Mouse (Mus musculus) heart, postnatal 0 days (tissue): ENCODE data around the gene Gm28308. TPM values are rescaled to one million over a fixed set of nuclear protein-coding genes. Genes with fewer than 3 reads are reported as not detected.

Source experiments
- ATAC-seq: fragments of 200-750 bp; cut with Nextera tagmentation; 2 replicates; pipeline ENCODE4 v1.8.0; 2017; ENCODE audit warnings: low read depth, moderate number of reproducible peaks, moderate library complexity; ENCODE audit not compliant: insufficient read depth
- DNase-seq: peaks from one replicate; pipeline ENCODE4 v3.0.0-alpha.2; 2016; ENCODE audit warnings: low spot score
- H3K27ac ChIP-seq: fragments of 300-500 bp; sonication (generic); 2 replicates; pipeline ENCODE4 v1.5.1; 2014; ENCODE audit warnings: low read depth, mild to moderate bottlenecking
- H3K27me3 ChIP-seq: fragments of 300-500 bp; sonication (generic); 2 replicates; pipeline ENCODE4 v1.6.1; 2014; ENCODE audit warnings: low read length, mixed read lengths; ENCODE audit not compliant: control insufficient read depth, insufficient read depth
- H3K36me3 ChIP-seq: fragments of 300-500 bp; sonication (generic); replicated peaks from 2 replicates; pipeline ENCODE4 v1.6.1; 2014; ENCODE audit warnings: low read length, mixed read lengths; ENCODE audit not compliant: control insufficient read depth, insufficient read depth
- H3K4me1 ChIP-seq: fragments of 300-500 bp; sonication (generic); 2 replicates; pipeline ENCODE4 v1.6.1; 2014; ENCODE audit warnings: antibody characterized with exemption; ENCODE audit not compliant: control insufficient read depth, insufficient read depth
- H3K4me2 ChIP-seq: fragments of 300-500 bp; sonication (generic); 2 replicates; pipeline ENCODE4 v1.6.1; 2014; ENCODE audit warnings: low read depth, mild to moderate bottlenecking, low read length, moderate library complexity
- H3K4me3 ChIP-seq: fragments of 300-500 bp; sonication (generic); 2 replicates; pipeline ENCODE4 v1.5.1; 2014; ENCODE audit warnings: low read depth, low read length
- H3K9ac ChIP-seq: fragments of 300-500 bp; sonication (generic); replicated peaks from 2 replicates; pipeline ENCODE4 v1.6.1; 2014; ENCODE audit warnings: low read depth, low read length, mixed read lengths
- H3K9me3 ChIP-seq: fragments of 300-500 bp; sonication (generic); replicated peaks from 2 replicates; pipeline ENCODE4 v1.6.1; 2016; ENCODE audit warnings: low read length; ENCODE audit not compliant: control insufficient read depth
- CTCF ChIP-seq: IDR thresholded peaks from 2 replicates; pipeline ENCODE4 v1.5.1; 2016; ENCODE audit warnings: antibody characterized with exemption, control low read depth, low read depth
- EP300 ChIP-seq: IDR thresholded peaks from 2 replicates; pipeline ENCODE4 v1.6.1; 2016; ENCODE audit warnings: antibody characterized with exemption, low read depth
- WGBS: fragments of 180-500 bp; shearing (Covaris S2); extraction: QIAGEN DNeasy Blood & Tissue Kit; methylation state at CpG from one replicate; pipeline ENCODE4 v1.1.7; 2014; 5-methylcytosine and 5-hydroxymethylcytosine counted together
- polyA plus RNA-seq: library from polyadenylated mRNA; unstranded; fragments of >200 nt; fragmentation: Nextera tagmentation; extraction: Ambion mirVana; gene quantifications from 2 replicates; pipeline ENCODE4 v1.2.1, GENCODE M21; 2015
- total RNA-seq: library from RNA; depleted of rRNA; stranded (reverse); fragments of >200 nt; gene quantifications from 2 replicates; pipeline ENCODE4 v1.2.3, GENCODE M21; 2014; ENCODE audit warnings: low replicate concordance

The Gm28308 gene
- total and polyA plus RNA-seq, 2 experiments from 2014 or later = not detected

- peaks cover 99% of the 10 kb centered on the region for H3K27me3 ChIP-seq
- ATAC-seq = no peak
- H3K4me1 ChIP-seq = no peaks in the 10 kb centered on the region; the same call in 1 of the 2 replicates
- H3K4me3 ChIP-seq = peak overlapping the region; percentile 39
- no peaks in the 10 kb centered on the region for H3K36me3 ChIP-seq
- no peak overlapping the region for H3K9ac ChIP-seq
- no peaks in the 10 kb centered on the region for H3K9me3 ChIP-seq
- 18% methylated on average over 14 of the region's 14 CpGs for WGBS
- H3K4me2 ChIP-seq = peak overlapping the region; percentile 51
- no peak for DNase-seq
- peak overlapping the region; percentile 62 for H3K27ac ChIP-seq
- TF ChIP-seq CTCF (no peak), EP300 (no peak)
These were observed 50.4 kb downstream of the Gm28308 start for GRCm38 (mm10) chr6:52162611-52163365.

DNA sequence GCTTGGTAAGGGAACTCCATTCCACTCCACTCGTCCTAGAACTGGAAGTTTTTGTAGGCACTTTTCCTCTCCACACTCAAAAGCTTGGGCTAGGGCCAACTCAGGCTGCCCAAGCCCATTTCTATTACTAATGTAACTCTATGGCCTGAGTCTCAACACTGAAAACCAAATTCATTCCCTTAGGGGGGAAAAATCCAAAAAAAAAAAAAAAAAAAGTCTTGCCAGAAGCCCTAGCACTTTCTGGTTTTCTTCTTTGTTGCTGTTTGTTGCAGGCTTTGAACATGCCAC is 51.1 kb downstream of the Gm28308 start:
- Histone ChIP-seq H3K4me3 (no peak overlapping the region), H3K36me3 (no peaks in the 10 kb centered on the region), H3K9me3 (no peaks in the 10 kb centered on the region), H3K9ac (no peak overlapping the region), H3K4me1 (no peaks in the 10 kb centered on the region; the same call in 1 of the 2 replicates), H3K4me2 (no peak overlapping the region), H3K27me3 (peaks cover 99% of the 10 kb centered on the region), H3K27ac (no peak overlapping the region)
- DNase-seq (no peak), ATAC-seq (no peak)
- no peak for TF ChIP-seq EP300
- no peak for TF ChIP-seq CTCF
- WGBS = 35% methylated on average over 1 of the region's 1 CpGs

- TF ChIP-seq EP300 (no peak), CTCF (no peak)
- no peaks in the 10 kb centered on the region for H3K9me3 ChIP-seq
- ATAC-seq (no peak), DNase-seq (no peak)
- 30% methylated on average over 8 of the region's 8 CpGs for WGBS
- no peak overlapping the region for H3K27ac ChIP-seq
- no peaks in the 10 kb centered on the region; the same call in 1 of the 2 replicates for H3K4me1 ChIP-seq
- no peak overlapping the region; the same call in 1 of the 2 replicates for H3K4me2 ChIP-seq
- H3K4me3 ChIP-seq = no peak overlapping the region
- no peaks in the 10 kb centered on the region for H3K36me3 ChIP-seq
- peaks cover 99% of the 10 kb centered on the region for H3K27me3 ChIP-seq
- H3K9ac ChIP-seq = no peak overlapping the region
These were observed 51.6 kb downstream of the Gm28308 start for GRCm38 (mm10) chr6:52161336-52162092.

DNA sequence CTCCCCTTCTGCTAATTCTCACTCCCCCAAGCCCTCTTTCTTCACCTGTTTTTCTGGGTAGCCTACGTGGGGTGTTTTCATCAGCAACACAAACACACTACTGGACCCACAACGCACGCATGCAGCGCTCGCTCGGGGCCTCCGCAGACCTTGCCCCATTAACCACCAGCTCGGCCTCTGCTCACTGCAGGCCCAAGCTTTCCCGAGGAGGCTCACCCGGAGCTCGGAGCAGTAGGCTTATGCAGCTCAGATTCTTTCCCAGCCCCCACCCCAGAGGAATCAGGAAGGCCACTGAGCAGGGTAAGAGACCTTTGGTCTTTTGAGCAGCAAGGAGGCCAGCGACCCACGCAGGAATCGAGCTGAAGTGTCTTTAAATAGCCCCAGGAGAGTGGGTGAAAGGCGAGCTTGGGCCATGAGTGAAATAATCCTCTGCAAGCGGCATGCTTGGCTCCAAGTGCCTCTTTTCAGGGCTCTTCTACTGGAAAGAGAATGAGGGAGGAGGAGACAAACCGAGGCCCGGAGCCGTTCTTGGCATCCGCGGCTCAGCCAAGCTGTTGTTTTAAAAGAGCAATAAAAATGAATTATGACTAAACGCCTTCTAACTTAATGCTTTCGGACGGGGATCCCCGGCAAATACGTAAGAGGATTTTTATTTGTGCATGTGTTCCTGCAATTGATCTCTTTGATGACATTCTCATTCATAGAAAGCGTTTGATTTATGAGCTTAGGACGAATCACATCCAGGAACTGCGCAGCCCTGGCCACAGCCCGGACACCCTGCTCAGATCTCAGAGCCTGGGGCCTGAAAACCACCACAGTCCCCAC is 52.4 kb downstream of the Gm28308 start:
- Histone ChIP-seq H3K4me1 (no peaks in the 10 kb centered on the region; the same call in 1 of the 2 replicates), H3K36me3 (no peaks in the 10 kb centered on the region), H3K27ac (0 out of 2 replicates have a peak overlapping the region, but pooled peaks have one; percentile 32), H3K4me2 (peak overlapping the region; percentile 91), H3K9ac (no peak overlapping the region), H3K4me3 (peak overlapping the region; percentile 14; the same call in 1 of the 2 replicates), H3K27me3 (peaks cover 99% of the 10 kb centered on the region), H3K9me3 (no peaks in the 10 kb centered on the region)
- no peak for DNase-seq
- 12% methylated on average over 30 of the region's 30 CpGs for WGBS
- TF ChIP-seq CTCF (no peak), EP300 (no peak)
- ATAC-seq = no peak

- WGBS = 15% methylated on average over 9 of the region's 9 CpGs
- TF ChIP-seq EP300 (no peak), CTCF (no peak)
- Histone ChIP-seq H3K4me1 (no peaks in the 10 kb centered on the region; the same call in 1 of the 2 replicates), H3K9ac (no peak overlapping the region), H3K4me2 (peak overlapping the region; percentile 91), H3K27ac (no peak overlapping the region), H3K4me3 (peak overlapping the region; percentile 14; the same call in 1 of the 2 replicates), H3K27me3 (peaks cover 100% of the 10 kb centered on the region), H3K36me3 (no peaks in the 10 kb centered on the region), H3K9me3 (no peaks in the 10 kb centered on the region)
- no peak for DNase-seq
- ATAC-seq = no peak
These were observed 53.2 kb downstream of the Gm28308 start for GRCm38 (mm10) chr6:52159979-52160378.
